Mouse (Mus musculus) heart, embryonic 16.5 days (tissue): Measurements from ENCODE around the gene Hist1h3i. TPM values are rescaled to one million over a fixed set of nuclear protein-coding genes. Genes with fewer than 3 reads are reported as not detected.
A peak's percentile ranks its signal among the peaks of the same experiment; 100 is the strongest.
"Not testable (repeated sequence)": the region's sequence is repeated elsewhere in the genome, so short reads cannot be mapped to it uniquely, and the experiment has no call there.

ENCODE experiments used
- ATAC-seq: fragments of 200-750 bp; cut with Nextera tagmentation; replicated peaks from 2 replicates; pipeline ENCODE4 v1.8.0; 2017; ENCODE audit warnings: moderate number of reproducible peaks; ENCODE audit not compliant: insufficient read depth, low FRiP score; ENCODE audit errors: extremely low read depth
- H3K27ac ChIP-seq: fragments of 300-500 bp; sonication (generic); 2 replicates; pipeline ENCODE4 v1.5.1; 2014; ENCODE audit warnings: mild to moderate bottlenecking, low read length, control low read depth, moderate library complexity
- H3K27me3 ChIP-seq: fragments of 300-500 bp; sonication (generic); 2 replicates; pipeline ENCODE4 v1.6.1; 2014; ENCODE audit warnings: low read length, mixed read lengths; ENCODE audit not compliant: control insufficient read depth, insufficient read depth
- H3K36me3 ChIP-seq: fragments of 300-500 bp; sonication (generic); 2 replicates; pipeline ENCODE4 v1.6.1; 2014; ENCODE audit not compliant: control insufficient read depth, insufficient read depth
- H3K4me1 ChIP-seq: fragments of 300-500 bp; sonication (generic); 2 replicates; pipeline ENCODE4 v1.6.1; 2014; ENCODE audit warnings: low read length, mixed read lengths; ENCODE audit not compliant: control insufficient read depth, insufficient read depth
- H3K4me2 ChIP-seq: fragments of 300-500 bp; sonication (generic); 2 replicates; pipeline ENCODE4 v1.6.1; 2014; ENCODE audit warnings: low read depth, mild to moderate bottlenecking, control low read depth, low read length
- H3K4me3 ChIP-seq: fragments of 300-500 bp; sonication (generic); 2 replicates; pipeline ENCODE4 v1.5.1; 2014; ENCODE audit warnings: mild to moderate bottlenecking, control low read depth, low read length
- H3K9ac ChIP-seq: fragments of 300-500 bp; sonication (generic); 2 replicates; pipeline ENCODE4 v1.6.1; 2014; ENCODE audit warnings: low read length, control low read depth
- H3K9me3 ChIP-seq: fragments of 300-500 bp; sonication (generic); replicated peaks from 2 replicates; pipeline ENCODE4 v1.6.1; 2016; ENCODE audit warnings: low read length; ENCODE audit not compliant: control insufficient read depth
- WGBS: fragments of 180-500 bp; shearing (Covaris S2); extraction: QIAGEN DNeasy Blood & Tissue Kit; methylation state at CpG from one replicate; pipeline ENCODE4 v1.1.7; 2014; 5-methylcytosine and 5-hydroxymethylcytosine counted together
- polyA plus RNA-seq: library from polyadenylated mRNA; unstranded; fragments of >200 nt; fragmentation: Nextera tagmentation; extraction: Ambion mirVana; gene quantifications from 2 replicates; pipeline ENCODE4 v1.2.1, GENCODE M21; 2015

The Hist1h3i gene
- 50.2 and 54.0 TPM in 2 replicates for polyA plus RNA-seq

DNA sequence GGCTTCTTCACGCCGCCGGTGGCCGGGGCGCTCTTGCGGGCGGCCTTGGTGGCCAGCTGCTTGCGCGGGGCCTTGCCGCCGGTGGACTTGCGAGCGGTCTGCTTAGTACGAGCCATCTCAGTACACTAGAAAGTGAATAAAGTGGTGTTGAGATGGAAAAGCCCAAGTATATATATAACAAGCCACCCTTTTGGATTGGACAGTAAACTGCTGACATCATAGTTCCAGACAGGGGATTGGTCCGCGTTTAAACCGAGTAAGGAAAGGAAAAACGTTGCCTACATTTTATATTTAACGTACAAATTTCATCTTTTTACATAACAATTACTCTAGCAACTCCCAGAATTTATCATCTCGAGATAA, at the start of gene Hist1h3i:
Gene Hist1h3i, minus strand, starts transcription at position 116 of the 363 bp plus-strand sequence.
- Histone ChIP-seq H3K36me3 (no peaks in the 10 kb centered on the region), H3K4me1 (peaks cover 30% of the 10 kb centered on the region), H3K27me3 (no peaks in the 10 kb centered on the region), H3K9ac (peak within 1 kb of the TSS; percentile 75), H3K9me3 (no peaks in the 10 kb centered on the region), H3K4me3 (peak within 1 kb of the TSS; percentile 54), H3K4me2 (peak within 1 kb of the TSS; percentile 79), H3K27ac (peak within 1 kb of the TSS; percentile 86)
- peak; percentile 68 for ATAC-seq
- 0% methylated on average over 11 of the region's 20 CpGs for WGBS

DNA sequence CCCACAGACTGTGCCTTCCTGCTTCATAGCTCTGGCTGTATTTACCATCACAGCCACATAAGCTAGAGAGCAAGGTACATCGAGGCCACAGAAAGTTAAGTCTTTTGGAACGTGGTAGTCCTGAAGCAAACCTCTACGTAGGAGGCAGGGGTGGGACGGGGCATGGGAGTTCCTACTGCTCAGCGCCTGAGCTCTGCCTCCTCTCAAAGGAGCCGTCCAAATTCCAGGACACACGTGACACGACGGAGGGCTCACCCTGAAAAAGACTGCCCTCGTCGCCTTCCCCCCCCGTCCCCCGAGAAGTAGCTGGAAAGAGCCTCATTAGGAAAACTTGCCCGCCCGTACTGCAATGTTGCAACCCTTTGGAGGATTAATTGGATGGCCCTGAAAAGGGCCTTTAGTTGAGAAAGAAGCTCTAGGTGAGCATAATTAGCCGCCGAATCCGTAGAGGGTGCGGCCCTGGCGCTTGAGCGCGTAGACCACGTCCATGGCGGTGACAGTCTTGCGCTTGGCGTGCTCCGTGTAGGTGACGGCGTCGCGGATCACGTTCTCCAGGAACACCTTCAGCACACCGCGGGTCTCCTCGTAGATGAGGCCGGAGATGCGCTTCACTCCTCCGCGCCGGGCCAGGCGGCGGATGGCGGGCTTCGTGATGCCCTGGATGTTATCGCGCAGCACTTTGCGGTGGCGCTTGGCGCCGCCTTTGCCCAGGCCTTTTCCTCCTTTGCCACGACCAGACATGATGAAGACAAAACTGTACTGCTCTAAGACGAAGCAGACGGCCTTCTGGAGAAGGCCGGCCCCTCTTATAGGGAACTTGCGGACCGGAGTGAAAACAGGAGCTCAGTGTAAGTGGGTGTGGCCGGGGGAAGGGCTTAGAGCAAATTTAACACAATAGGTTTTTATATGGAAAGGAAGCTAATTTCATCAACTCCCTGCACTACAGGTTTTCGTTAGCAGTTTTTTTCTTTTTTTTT, 48.5 kb upstream of the Hist1h3i start, which contains the start of gene Hist1h4n:
Gene Hist1h4n, minus strand, starts transcription at position 779 of the 977 bp plus-strand sequence.
- 0 out of 2 replicates have a peak within 1 kb of the TSS, but pooled peaks have one; percentile 21 for H3K4me3 ChIP-seq
- not testable (repeated sequence) for H3K27ac ChIP-seq, H3K9ac ChIP-seq, H3K36me3 ChIP-seq, H3K9me3 ChIP-seq, H3K27me3 ChIP-seq, H3K4me1 ChIP-seq
- peak within 1 kb of the TSS; percentile 36; the same call in 1 of the 2 replicates for H3K4me2 ChIP-seq
- under 1% methylated on average over 25 of the region's 58 CpGs for WGBS
- peak; percentile 80 for ATAC-seq

DNA sequence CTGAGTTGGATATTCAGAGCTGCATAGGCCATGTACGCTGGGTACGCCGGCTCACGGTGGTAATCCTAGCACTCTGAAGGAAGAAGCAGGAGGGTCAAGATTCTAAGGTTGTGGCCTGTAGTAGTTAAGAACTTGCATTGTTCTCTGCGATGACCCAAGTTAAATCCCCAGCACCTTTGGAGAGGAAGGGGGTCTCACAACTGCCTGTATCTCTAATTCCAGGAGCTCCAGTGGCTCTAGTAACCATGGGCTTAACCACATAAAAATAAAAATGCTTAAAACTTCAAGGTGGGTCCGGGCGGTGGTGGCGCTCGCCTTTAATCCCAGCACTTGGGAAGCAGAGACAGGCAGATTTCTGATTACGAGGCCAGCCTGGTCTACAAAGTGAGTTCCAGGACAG, 47.2 kb upstream of the Hist1h3i start:
- H3K4me1 ChIP-seq: no peaks in the 10 kb centered on the region
- H3K27me3 ChIP-seq: no peaks in the 10 kb centered on the region
- WGBS: 86% methylated on average over 10 of the region's 10 CpGs
- H3K4me2 ChIP-seq: no peak overlapping the region
- no peak overlapping the region for H3K9ac ChIP-seq
- H3K9me3 ChIP-seq: no peaks in the 10 kb centered on the region
- ATAC-seq: no peak
- H3K36me3 ChIP-seq: no peaks in the 10 kb centered on the region
- no peak overlapping the region for H3K27ac ChIP-seq
- H3K4me3 ChIP-seq: no peak overlapping the region

DNA sequence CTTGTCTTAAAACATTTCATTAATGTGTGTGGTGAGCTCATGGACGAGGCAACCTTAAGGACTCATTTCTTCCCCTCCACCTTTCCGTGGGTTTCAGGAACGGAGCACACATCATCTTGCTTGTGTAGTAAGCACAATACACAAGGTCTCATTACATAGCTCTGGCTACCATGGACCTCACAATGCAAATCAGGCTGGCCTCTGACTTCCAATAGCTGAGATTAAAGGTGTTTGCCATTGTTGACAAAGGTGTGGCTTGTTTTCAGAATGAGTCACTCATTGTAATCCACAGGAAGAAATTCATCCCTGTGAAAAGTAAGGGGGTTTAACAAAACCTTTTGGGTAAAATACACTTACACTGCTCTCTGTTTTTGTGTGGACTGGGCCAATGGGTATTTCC, 45.3 kb upstream of the Hist1h3i start:
- H3K4me3 ChIP-seq: no peak overlapping the region
- no peaks in the 10 kb centered on the region for H3K27me3 ChIP-seq
- no peak overlapping the region for H3K9ac ChIP-seq
- H3K36me3 ChIP-seq: no peaks in the 10 kb centered on the region
- H3K9me3 ChIP-seq: no peaks in the 10 kb centered on the region
- no peak for ATAC-seq
- no peak overlapping the region for H3K27ac ChIP-seq
- H3K4me2 ChIP-seq: no peak overlapping the region
- WGBS: 76% methylated on average over 3 of the region's 3 CpGs
- H3K4me1 ChIP-seq: no peaks in the 10 kb centered on the region

GRCm38 (mm10) chr13:21820082-21820890, 37.1 kb upstream of the Hist1h3i start:
- not testable (repeated sequence) for H3K9ac ChIP-seq, H3K9me3 ChIP-seq, ATAC-seq, H3K36me3 ChIP-seq, H3K27me3 ChIP-seq, H3K27ac ChIP-seq, H3K4me2 ChIP-seq, H3K4me1 ChIP-seq, H3K4me3 ChIP-seq
- 83% methylated on average over 6 of the region's 16 CpGs for WGBS

GRCm38 (mm10) chr13:21812092-21812491, 28.9 kb upstream of the Hist1h3i start:
- WGBS: 2% methylated on average over 13 of the region's 14 CpGs
- peak; percentile 41 for ATAC-seq
- 0 out of 2 replicates have a peak overlapping the region, but pooled peaks have one; percentile 14 for H3K4me3 ChIP-seq

GRCm38 (mm10) chr13:21811539-21811938, 28.4 kb upstream of the Hist1h3i start, which contains the start of gene Hist1h4m:
TSS of gene Hist1h4m (plus strand) at chr13:21811746.
- not testable (repeated sequence) for H3K9me3 ChIP-seq, H3K9ac ChIP-seq

More at GRCm38 (mm10) chr13:21812092-21812491, 28.9 kb upstream of the Hist1h3i start:
- H3K36me3 ChIP-seq, H3K9ac ChIP-seq, H3K27me3 ChIP-seq, H3K4me1 ChIP-seq, H3K27ac ChIP-seq, H3K9me3 ChIP-seq: not testable (repeated sequence)
- H3K4me2 ChIP-seq: peak overlapping the region; percentile 45; the same call in 1 of the 2 replicates

GRCm38 (mm10) chr13:21811074-21811473, 27.9 kb upstream of the Hist1h3i start:
- WGBS: no CpG with 5 or more reads among the region's 8 CpGs
- not testable (repeated sequence) for ATAC-seq, H3K4me3 ChIP-seq, H3K36me3 ChIP-seq, H3K9ac ChIP-seq, H3K4me2 ChIP-seq, H3K4me1 ChIP-seq, H3K27me3 ChIP-seq, H3K9me3 ChIP-seq, H3K27ac ChIP-seq

More at GRCm38 (mm10) chr13:21811539-21811938, 28.4 kb upstream of the Hist1h3i start, which contains the start of gene Hist1h4m:
- H3K4me2 ChIP-seq: peak within 1 kb of the TSS; percentile 45; the same call in 1 of the 2 replicates
- H3K27ac ChIP-seq, H3K27me3 ChIP-seq, H3K36me3 ChIP-seq, H3K4me1 ChIP-seq: not testable (repeated sequence)
- H3K4me3 ChIP-seq: 0 out of 2 replicates have a peak within 1 kb of the TSS, but pooled peaks have one; percentile 14
- no CpG with 5 or more reads among the region's 24 CpGs for WGBS
- peak; percentile 55 for ATAC-seq
